Mouse (Mus musculus): ENCODE results near the gene Naglu. TPM values are rescaled to one million over a fixed set of nuclear protein-coding genes. Genes with fewer than 3 reads are reported as not detected.

The Naglu gene
- polyA plus RNA-seq, 1 experiment from 2014 or later, result 10.5 TPM

GRCm38 (mm10) chr11:101056885-101057284 is 12.9 kb upstream of the Naglu start:
- no peak for DNase-seq (ENCODE audit: low spot score)

- peak; percentile 89 for DNase-seq (ENCODE audit: low spot score)
Measured at GRCm38 (mm10) chr11:101057860-101058259, 12.0 kb upstream of the Naglu start.

- no peak for DNase-seq (ENCODE audit: low spot score)
Measured at GRCm38 (mm10) chr11:101058726-101059125, 11.1 kb upstream of the Naglu start.

GRCm38 (mm10) chr11:101059473-101059872 is 10.3 kb upstream of the Naglu start:
- no peak for DNase-seq (ENCODE audit: low spot score)

- DNase-seq (ENCODE audit: low spot score), result no peak
Measured at GRCm38 (mm10) chr11:101060126-101060525, 9.7 kb upstream of the Naglu start.

- no peak for DNase-seq (ENCODE audit: low spot score)
Measured at GRCm38 (mm10) chr11:101061049-101061448, 8.8 kb upstream of the Naglu start.

- DNase-seq (ENCODE audit: low spot score), result no peak
Measured at GRCm38 (mm10) chr11:101062165-101062884, 7.5 kb upstream of the Naglu start.

- no peak for DNase-seq (ENCODE audit: low spot score)
Measured at GRCm38 (mm10) chr11:101062971-101063675, 6.7 kb upstream of the Naglu start.

- DNase-seq (ENCODE audit: low spot score), result peak; percentile 81
Measured at GRCm38 (mm10) chr11:101063676-101064327, 6.0 kb upstream of the Naglu start.

- no peak for DNase-seq (ENCODE audit: low spot score)
Measured at GRCm38 (mm10) chr11:101064462-101064861, 5.3 kb upstream of the Naglu start.

- no peak for DNase-seq (ENCODE audit: low spot score)
Measured at GRCm38 (mm10) chr11:101065002-101065401, 4.8 kb upstream of the Naglu start.

- DNase-seq (ENCODE audit: low spot score), result peak; percentile 84
Measured at GRCm38 (mm10) chr11:101066549-101067412, 3.0 kb upstream of the Naglu start.

GRCm38 (mm10) chr11:101070189-101070527 is 346 bp downstream of the Naglu start:
- no peak for DNase-seq (ENCODE audit: low spot score)

GRCm38 (mm10) chr11:101070987-101071386 is 1.2 kb downstream of the Naglu start:
- no peak for DNase-seq (ENCODE audit: low spot score)

GRCm38 (mm10) chr11:101071810-101072428 is 2.1 kb downstream of the Naglu start:
- DNase-seq (ENCODE audit: low spot score), result no peak

GRCm38 (mm10) chr11:101078121-101078520 is 8.3 kb downstream of the Naglu start, which contains the start of gene Hsd17b1:
Gene Hsd17b1 (plus strand): TSS chr11:101078411.
- no peak for DNase-seq (ENCODE audit: low spot score)

GRCm38 (mm10) chr11:101079746-101080145 is 9.9 kb downstream of the Naglu start:
- peak; percentile 35 for DNase-seq (ENCODE audit: low spot score)

- DNase-seq (ENCODE audit: low spot score), result no peak
Measured at GRCm38 (mm10) chr11:101080421-101080820, 10.6 kb downstream of the Naglu start.

GRCm38 (mm10) chr11:101081659-101082058 is 11.8 kb downstream of the Naglu start:
- no peak for DNase-seq (ENCODE audit: low spot score)

GRCm38 (mm10) chr11:101082208-101083082 is 12.6 kb downstream of the Naglu start, which contains the start of gene Coasy:
Gene Coasy (plus strand): TSS chr11:101082565.
- DNase-seq (ENCODE audit: low spot score), result peak; percentile 91
